7 mouse cellular contexts compared by ENCODE assay signal in the genomic region with DNA sequence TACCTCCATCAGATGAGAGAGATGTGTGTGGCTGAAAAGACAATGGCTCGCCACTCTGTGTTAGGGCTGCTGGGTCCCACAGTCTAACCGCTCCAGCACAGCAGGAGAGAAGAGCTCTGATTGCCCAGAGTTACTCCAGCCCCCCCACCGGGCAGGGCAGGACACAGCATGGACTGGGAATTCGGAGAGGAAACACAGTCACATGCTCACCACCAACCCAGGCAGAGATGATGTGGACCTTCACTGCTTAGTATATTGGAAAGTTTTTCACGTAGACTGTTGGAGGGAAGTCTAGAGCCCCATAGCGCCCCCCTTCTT. TPM values are rescaled to one million over a fixed set of nuclear protein-coding genes. Genes with fewer than 3 reads are reported as not detected.
A peak's percentile ranks its signal among the peaks of the same experiment; 100 is the strongest.
DNase-seq lines count a peak whose midpoint lies in the region; ATAC-seq and TF ChIP-seq lines count a peak whose summit lies in the region.

No protein-coding gene starts in this region.

- H3K4me1 ChIP-seq in E14TG2a.4 (replicated peaks; ENCODE audit: low read depth, low read length) (peaks cover 31% of the 10 kb centered on the region), G1E (ENCODE audit: insufficient read depth, low read depth, low read length) (peaks cover 9% of the 10 kb centered on the region)
- peaks cover 8% of the 10 kb centered on the region; the same call in 1 of the 2 replicates for H3K4me1 ChIP-seq in hindbrain, embryonic 10.5 days (replicated peaks)

- no peak; the same call in 1 of the 2 replicates for ATAC-seq in G1E (ENCODE audit: extremely low read depth, insufficient number of reproducible peaks, low FRiP score, poor library complexity, severe bottlenecking)
- ATAC-seq in megakaryocyte-erythroid progenitor cell, adult 5-6 weeks (replicated peaks; ENCODE audit: low FRiP score, low TSS enrichment, poor library complexity, severe bottlenecking): 0 out of 2 replicates have a peak, but pooled peaks have one; percentile 23
- ATAC-seq in monocyte, adult 5-6 weeks (replicated peaks; ENCODE audit: insufficient number of reproducible peaks, low FRiP score, low TSS enrichment, poor library complexity, severe bottlenecking): no peak

- 8% methylated on average over 6 of the region's 6 CpGs for WGBS in hindbrain, embryonic 10.5 days

- TF ChIP-seq CTCF in E14TG2a.4 (conservative IDR thresholded peaks at IDR 0.05; ENCODE audit: low read length) (0 out of 2 replicates have a peak, but pooled peaks have one; percentile 1), G1E (IDR thresholded peaks at IDR 0.05; ENCODE audit: low read depth, low read length) (no peak)

- peak overlapping the region; percentile 23; the same call in 1 of the 2 replicates for H3K27ac ChIP-seq in hindbrain, embryonic 10.5 days

- H3K4me3 ChIP-seq in E14TG2a.4 (replicated peaks; ENCODE audit: low read length) (peak overlapping the region; percentile 74), G1E (ENCODE audit: low read depth, low read length) (peak overlapping the region; percentile 54; the same call in 1 of the 2 replicates)
- H3K4me3 ChIP-seq in hindbrain, embryonic 10.5 days: peak overlapping the region; percentile 45

- no peak for DNase-seq in G1E (ENCODE audit: low spot score)
- DNase-seq in hindbrain, embryonic 10.5 days (ENCODE audit: low spot score): peak; percentile 25
- DNase-seq in frontal cortex, postnatal 14 days (ENCODE audit: low spot score in 2 of 2): no peak
- no peak for DNase-seq in left cerebral cortex, postnatal 14 days (ENCODE audit: low spot score in 2 of 2)

- H3K9me3 ChIP-seq in E14TG2a.4 (ENCODE audit: low read length) (no peaks in the 10 kb centered on the region), G1E (replicated peaks) (no peaks in the 10 kb centered on the region)
- no peaks in the 10 kb centered on the region for H3K9me3 ChIP-seq in hindbrain, embryonic 10.5 days

- no peaks in the 10 kb centered on the region for H3K36me3 ChIP-seq in E14TG2a.4 (ENCODE audit: insufficient read depth, low read length)
- H3K36me3 ChIP-seq in G1E (replicated peaks): no peaks in the 10 kb centered on the region
- no peaks in the 10 kb centered on the region for H3K36me3 ChIP-seq in hindbrain, embryonic 10.5 days

- intact Hi-C loops in left cerebral cortex, postnatal 14 days (cut with DNase I): no loop called here

- H3K27me3 ChIP-seq in E14TG2a.4 (ENCODE audit: insufficient read depth, low read length) (no peaks in the 10 kb centered on the region; the same call in 1 of the 2 replicates), G1E (ENCODE audit: insufficient read depth, low read length) (peaks cover 35% of the 10 kb centered on the region)
- H3K27me3 ChIP-seq in hindbrain, embryonic 10.5 days (ENCODE audit: insufficient read depth, poor library complexity, severe bottlenecking): no peaks in the 10 kb centered on the region

RNA-seq across cellular contexts. Expression of gene Smap1, which starts 37.3 kb away (rescaled TPM):
- total RNA-seq in G1E (2014; fragmentation: Nextera tagmentation) (382 and 473 TPM in 2 replicates), G1E (2017) (80.9 and 98.0 TPM in 2 replicates)
- 34.7 and 37.6 TPM in 2 replicates for polyA plus RNA-seq in G1E (2012)
- polyA plus RNA-seq in hindbrain, embryonic 10.5 days (2016; fragmentation: Nextera tagmentation; extraction: Ambion mirVana): 42.2 and 44.6 TPM in 2 replicates
- 87.1 and 94.7 TPM in 2 replicates for total RNA-seq in megakaryocyte-erythroid progenitor cell, adult 5-6 weeks (2014; fragmentation: Nextera tagmentation)
- total RNA-seq in megakaryocyte-erythroid progenitor cell, adult 5-6 weeks (2017): 46.3 and 52.1 TPM in 2 replicates
- 35.8 to 55.2 TPM (median 38.6 TPM) in 3 replicates for total RNA-seq in monocyte, adult 5-6 weeks (2017)
- 100 to 1,000 TPM; 203 to 217 TPM for total RNA-seq in left cerebral cortex, postnatal 14 days (2021)

RNA-seq across cellular contexts. Expression of gene Sdhaf4, which starts 46.1 kb away (rescaled TPM):
- 21.3 and 44.1 TPM in 2 replicates for total RNA-seq in G1E (2014; fragmentation: Nextera tagmentation)
- total RNA-seq in G1E (2017): 45.7 and 50.3 TPM in 2 replicates
- polyA plus RNA-seq in G1E (2012): 1.1 and 1.2 TPM in 2 replicates
- polyA plus RNA-seq in hindbrain, embryonic 10.5 days (2016; fragmentation: Nextera tagmentation; extraction: Ambion mirVana): 80.7 and 82.8 TPM in 2 replicates
- 31.9 and 43.0 TPM in 2 replicates for total RNA-seq in megakaryocyte-erythroid progenitor cell, adult 5-6 weeks (2014; fragmentation: Nextera tagmentation)
- 19.0 and 26.1 TPM in 2 replicates for total RNA-seq in megakaryocyte-erythroid progenitor cell, adult 5-6 weeks (2017)
- 6.2 to 16.3 TPM (median 10.8 TPM) in 3 replicates for total RNA-seq in monocyte, adult 5-6 weeks (2017)
- total RNA-seq in left cerebral cortex, postnatal 14 days (2021): 10 to 100 TPM; 52.4 to 57.3 TPM
